Mouse (Mus musculus) cerebellum, adult 18-20 months (tissue): Measurements from ENCODE around the gene Plch2.
A peak's percentile ranks its signal among the peaks of the same experiment; 100 is the strongest.

Experiments used
- DNase-seq, 2 experiments: peaks; one replicate each; pipeline ENCODE4 v3.0.0; 2021

The Plch2 gene

DNA sequence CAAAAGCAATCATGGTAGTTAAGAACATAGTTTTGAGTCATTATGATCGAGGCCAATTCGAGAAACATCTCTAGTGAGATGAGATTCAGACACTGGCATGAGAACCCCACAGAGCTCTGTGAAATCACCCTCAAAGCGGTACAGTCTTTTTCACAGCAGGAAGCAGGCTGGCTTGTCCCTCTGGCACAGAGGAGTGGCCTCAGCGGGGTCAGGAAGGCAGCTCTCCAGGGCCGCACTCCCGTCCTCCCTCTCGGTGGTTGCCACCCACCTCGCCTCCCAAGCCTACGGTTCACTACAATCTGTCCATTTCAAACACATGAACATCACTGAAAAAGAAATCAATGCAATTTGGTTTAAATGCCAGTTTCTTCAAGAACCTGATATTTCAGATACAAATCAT lies 17.8 kb upstream of the Plch2 start:
- DNase-seq, result peak in 1 of 2 experiments; percentile 49

DNA sequence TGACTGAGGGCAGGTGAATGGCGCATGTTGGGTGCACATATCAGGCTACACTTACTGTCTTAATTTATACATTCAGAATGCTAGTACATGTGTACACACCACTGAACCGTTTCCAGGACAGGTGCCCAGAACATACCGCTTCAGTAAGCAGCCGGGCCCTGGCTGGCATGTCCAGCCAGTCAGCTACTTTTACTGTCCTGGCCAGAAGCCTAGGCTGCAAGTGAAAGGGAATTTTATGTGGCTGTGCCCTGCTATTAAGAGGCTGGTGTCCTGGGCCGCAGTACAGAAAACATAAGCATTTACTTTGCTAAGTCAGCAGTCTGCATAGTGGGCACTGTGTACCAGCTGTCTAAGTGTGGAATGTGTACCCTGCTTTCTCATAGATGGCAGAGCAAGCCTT lies 14.3 kb upstream of the Plch2 start:
- DNase-seq, result peak in 1 of 2 experiments; percentile 42

DNA sequence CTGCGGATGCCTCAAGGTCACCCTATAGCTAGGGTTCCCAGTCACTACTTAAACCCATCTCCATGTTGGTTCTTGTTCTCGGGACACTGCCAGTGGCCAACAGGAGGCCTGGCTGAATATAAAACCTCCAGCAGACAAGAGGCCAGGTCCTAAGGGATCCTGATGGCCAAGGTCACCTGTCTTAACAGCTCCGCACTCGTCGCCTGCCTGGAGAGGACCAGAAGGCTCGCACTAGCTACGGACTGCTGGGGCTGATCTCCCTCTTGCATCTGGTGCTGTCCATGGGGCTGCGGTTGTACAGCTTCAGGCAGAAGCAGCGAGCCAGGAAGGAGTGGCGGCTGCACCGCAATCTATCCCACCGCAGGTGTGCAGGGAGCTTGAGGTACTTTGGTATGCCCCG lies 13.6 kb upstream of the Plch2 start:
- no peak for DNase-seq

GRCm38 (mm10) chr4:155069191-155069590 lies 12.6 kb upstream of the Plch2 start:
- peak; percentile 79 for DNase-seq

GRCm38 (mm10) chr4:155068357-155068972 lies 11.9 kb upstream of the Plch2 start:
- peak in 1 of 2 experiments; percentile 47 for DNase-seq

- peak; percentile 97 to 99 for DNase-seq
These were observed 10.4 kb upstream of the Plch2 start, which contains the start of gene Pex10 for GRCm38 (mm10) chr4:155066834-155067522. Gene Pex10 (plus strand): TSS chr4:155067016.

GRCm38 (mm10) chr4:155065970-155066833 lies 9.6 kb upstream of the Plch2 start:
- peak; percentile 92 for DNase-seq

- DNase-seq, result no peak
These were observed 7.9 kb upstream of the Plch2 start for GRCm38 (mm10) chr4:155064474-155064873.

GRCm38 (mm10) chr4:155063895-155064294 lies 7.3 kb upstream of the Plch2 start:
- DNase-seq, result no peak

- no peak for DNase-seq
These were observed 1.7 kb upstream of the Plch2 start for GRCm38 (mm10) chr4:155058325-155058724.

DNA sequence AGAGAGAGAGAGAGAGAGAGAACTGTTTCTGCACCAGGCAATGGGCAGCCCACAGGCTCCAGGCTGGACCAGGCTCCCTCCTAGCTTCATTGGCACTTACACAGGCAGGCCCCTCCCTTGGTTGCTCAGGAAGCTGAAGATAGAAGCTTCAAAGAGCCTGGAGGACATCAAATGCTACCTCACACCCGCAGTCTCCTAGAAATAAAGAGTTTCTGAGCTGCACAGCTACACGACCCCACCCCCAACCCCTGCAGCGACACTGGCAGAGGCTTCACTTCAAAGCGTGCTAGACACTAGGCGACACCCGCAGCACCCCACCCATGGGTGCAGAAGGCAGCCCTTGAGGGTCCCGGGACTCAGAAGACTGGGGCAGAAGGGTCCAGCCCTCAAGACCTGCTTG lies 6.5 kb downstream of the Plch2 start:
- no peak for DNase-seq

DNA sequence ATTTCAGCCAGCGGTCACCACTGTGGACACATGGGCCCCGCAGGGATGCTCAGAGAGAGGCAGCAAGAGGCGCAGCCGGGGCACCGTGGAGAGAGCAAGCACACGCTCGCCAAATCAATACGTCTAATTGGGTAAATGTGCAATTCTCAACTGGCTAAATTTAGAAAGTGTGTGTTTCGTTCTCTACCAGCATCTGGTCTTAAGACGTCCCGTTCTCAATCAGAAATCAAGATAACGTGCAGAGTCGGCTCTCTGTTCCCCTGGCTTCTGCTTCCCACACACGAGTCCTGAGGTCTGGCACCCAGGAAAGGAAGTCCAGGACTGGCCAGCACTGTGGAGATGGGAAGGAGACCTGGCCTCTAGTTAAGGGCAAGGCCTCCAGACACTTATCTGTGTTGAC lies 9.9 kb downstream of the Plch2 start:
- DNase-seq, result no peak

DNA sequence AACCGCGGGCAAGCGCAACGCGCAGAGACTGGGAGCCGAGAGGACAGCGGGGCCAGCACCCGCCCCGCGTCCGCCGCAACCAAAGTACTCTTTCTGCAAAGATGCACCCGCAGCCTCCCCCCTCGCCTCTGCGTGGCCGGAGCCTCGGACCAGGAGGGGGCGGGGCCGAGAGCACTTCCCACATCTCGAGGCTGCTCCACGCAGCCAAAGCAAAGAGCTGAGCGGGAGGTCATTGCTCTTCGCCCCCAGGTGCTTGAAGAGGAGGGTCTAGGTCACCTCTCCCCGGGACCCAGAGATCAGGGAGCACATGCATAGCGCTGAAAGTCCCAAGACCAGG lies 13.3 kb downstream of the Plch2 start:
- peak; percentile 66 to 69 for DNase-seq

- DNase-seq, result peak; percentile 66 to 73
These were observed 13.8 kb downstream of the Plch2 start for GRCm38 (mm10) chr4:155042606-155043288.

DNA sequence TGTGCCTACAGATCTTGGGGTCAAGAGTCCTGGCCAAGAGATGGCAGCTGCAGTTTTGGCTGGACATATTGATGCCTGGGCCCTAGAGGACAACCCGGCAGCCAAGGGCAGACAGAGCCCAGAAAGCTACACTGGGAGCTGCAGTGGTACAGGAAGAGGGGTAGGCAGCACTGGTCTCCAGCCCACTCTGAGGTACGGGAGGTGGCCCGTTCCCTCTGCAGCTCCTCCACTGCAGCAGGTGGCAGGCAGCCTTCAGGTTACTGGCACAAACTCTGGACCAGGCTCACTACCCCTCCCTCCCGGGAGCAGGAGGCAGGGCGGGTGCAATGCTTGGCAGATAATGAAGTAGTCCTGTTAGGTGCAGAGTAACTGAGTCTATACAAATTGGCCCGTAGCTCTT lies 15.9 kb downstream of the Plch2 start:
- DNase-seq, result peak; percentile 59 to 77

- DNase-seq, result no peak
These were observed 16.4 kb downstream of the Plch2 start for GRCm38 (mm10) chr4:155040197-155040596.

GRCm38 (mm10) chr4:155034787-155035186 lies 21.8 kb downstream of the Plch2 start:
- peak; percentile 46 to 49 for DNase-seq

GRCm38 (mm10) chr4:155034202-155034601 lies 22.4 kb downstream of the Plch2 start:
- DNase-seq, result peak in 1 of 2 experiments; percentile 30

DNA sequence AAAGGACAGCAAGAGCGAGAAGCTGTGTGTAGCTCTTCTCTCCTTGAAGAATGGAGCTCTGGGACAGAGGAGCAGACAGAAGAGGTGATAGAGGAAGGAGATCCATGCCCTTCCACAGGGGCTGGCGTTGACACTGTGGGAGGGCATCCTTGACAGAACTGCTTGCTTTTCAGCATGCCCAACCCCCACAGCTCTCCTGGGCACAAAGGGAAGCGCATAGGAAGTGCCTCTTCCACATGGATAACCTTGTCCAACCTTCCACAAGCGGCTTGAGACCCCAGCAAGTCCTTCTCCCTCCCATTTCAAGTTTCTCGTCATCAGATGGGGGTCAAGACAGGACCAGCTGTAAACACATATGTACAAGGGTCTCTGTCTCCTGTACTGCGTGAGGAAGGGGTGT lies 23.5 kb downstream of the Plch2 start:
- DNase-seq, result no peak

GRCm38 (mm10) chr4:155024170-155025010 lies 32.2 kb downstream of the Plch2 start:
- DNase-seq, result peak; percentile 86 to 90

- DNase-seq, result no peak
These were observed 34.2 kb downstream of the Plch2 start for GRCm38 (mm10) chr4:155022228-155022855.

DNA sequence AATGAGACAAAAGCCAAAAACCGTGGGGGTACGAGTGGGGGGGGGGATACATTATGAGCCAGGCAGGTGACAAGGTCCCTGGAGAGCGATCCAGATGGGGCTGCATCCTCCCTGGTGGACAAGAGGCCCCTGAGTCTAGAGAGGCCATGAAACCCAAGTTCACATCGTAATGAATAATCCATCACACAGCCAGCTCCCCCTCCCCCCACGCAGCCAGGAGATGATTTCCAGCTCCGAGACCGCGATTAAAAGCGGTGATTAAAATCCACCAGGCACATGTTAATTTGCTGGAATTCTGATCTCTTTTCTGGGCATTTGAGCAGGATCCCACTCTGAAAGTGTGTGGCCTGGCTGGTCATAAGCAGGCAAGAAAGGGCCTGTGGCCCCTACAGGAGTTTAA lies 35.8 kb downstream of the Plch2 start:
- no peak for DNase-seq
